Mouse (Mus musculus) stomach, embryonic 14.5 days (tissue): Measurements from ENCODE around the gene Atxn1. TPM values are rescaled to one million over a fixed set of nuclear protein-coding genes. Genes with fewer than 3 reads are reported as not detected.

Experiments used
- ATAC-seq: fragments of 200-750 bp; cut with Nextera tagmentation; 2 replicates; pipeline ENCODE4 v1.8.0; 2017; ENCODE audit warnings: low read depth, moderate TSS enrichment; ENCODE audit not compliant: insufficient number of reproducible peaks, insufficient read depth, low FRiP score
- H3K27ac ChIP-seq: fragments of 300-500 bp; sonication (generic); 2 replicates; pipeline ENCODE4 v1.5.1; 2014; ENCODE audit warnings: mild to moderate bottlenecking, low read length, moderate library complexity, mixed read lengths
- H3K27me3 ChIP-seq: fragments of 300-500 bp; sonication (generic); 2 replicates; pipeline ENCODE4 v1.6.1; 2014; ENCODE audit warnings: low read length, control low read depth, mixed read lengths; ENCODE audit not compliant: control insufficient read depth, insufficient read depth
- H3K36me3 ChIP-seq: fragments of 300-500 bp; sonication (generic); 2 replicates; pipeline ENCODE4 v1.6.1; 2014; ENCODE audit warnings: mild to moderate bottlenecking, control low read depth, low read length, moderate library complexity, mixed read lengths; ENCODE audit not compliant: control insufficient read depth, insufficient read depth
- H3K4me1 ChIP-seq: fragments of 300-500 bp; sonication (generic); 2 replicates; pipeline ENCODE4 v1.6.1; 2014; ENCODE audit warnings: low read length, control low read depth, mixed read lengths; ENCODE audit not compliant: control insufficient read depth, insufficient read depth
- H3K4me2 ChIP-seq: fragments of 300-500 bp; sonication (generic); replicated peaks from 2 replicates; pipeline ENCODE4 v1.6.1; 2014; ENCODE audit warnings: low read depth, low read length, control low read depth
- H3K4me3 ChIP-seq: fragments of 300-500 bp; sonication (generic); 2 replicates; pipeline ENCODE4 v1.5.1; 2014; ENCODE audit warnings: low read depth, low read length, control low read depth
- H3K9ac ChIP-seq: fragments of 300-500 bp; sonication (generic); replicated peaks from 2 replicates; pipeline ENCODE4 v1.6.1; 2014; ENCODE audit warnings: low read depth, mild to moderate bottlenecking, control low read depth, low read length, moderate library complexity, mixed read lengths
- H3K9me3 ChIP-seq: fragments of 300-500 bp; sonication (generic); 2 replicates; pipeline ENCODE4 v1.6.1; 2016; ENCODE audit warnings: low read depth, low read length, control low read depth; ENCODE audit not compliant: control insufficient read depth
- WGBS: fragments of 180-500 bp; shearing (Covaris S2); extraction: QIAGEN DNeasy Blood & Tissue Kit; methylation state at CpG from one replicate; pipeline ENCODE4 v1.1.7; 2014; 5-methylcytosine and 5-hydroxymethylcytosine counted together
- polyA plus RNA-seq: library from polyadenylated mRNA; unstranded; fragments of >200 nt; fragmentation: Nextera tagmentation; extraction: Ambion mirVana; gene quantifications from 2 replicates; pipeline ENCODE4 v1.2.1, GENCODE M21; 2014

Atxn1 gene
- polyA plus RNA-seq, 1 experiment from 2014 or later, result 6.5 TPM

DNA sequence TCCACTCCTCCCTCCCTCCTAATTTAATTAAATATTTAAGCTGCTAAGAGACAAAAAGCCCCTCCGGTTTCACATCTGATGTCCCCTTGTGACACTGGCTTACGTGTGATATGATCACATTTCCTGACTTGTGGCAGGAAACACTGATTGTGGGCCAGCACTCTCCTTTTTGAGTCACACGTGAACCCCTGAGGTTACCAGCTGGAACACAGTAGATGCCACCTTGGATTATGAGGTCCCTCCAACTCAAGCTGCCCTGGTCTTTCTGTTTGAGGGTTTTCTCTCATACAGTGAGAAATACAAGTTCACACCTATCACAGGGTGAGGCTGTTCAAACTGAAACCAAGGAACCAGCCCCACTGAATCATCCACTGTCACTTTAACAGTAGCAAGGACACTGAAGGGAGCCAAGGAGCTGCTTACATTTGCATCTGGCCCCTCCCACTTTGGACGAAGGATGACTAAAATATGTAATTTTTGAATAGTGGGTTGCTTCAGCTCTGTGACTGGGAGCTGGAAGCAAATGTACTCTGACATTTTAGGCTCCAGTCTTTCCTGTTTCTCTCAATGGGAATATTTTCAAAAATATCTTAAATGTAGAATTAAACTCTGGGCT lies 315.5 kb downstream of the Atxn1 start:
- H3K4me3 ChIP-seq, result no peak overlapping the region
- no peaks in the 10 kb centered on the region for H3K27me3 ChIP-seq
- H3K27ac ChIP-seq, result no peak overlapping the region
- no peak overlapping the region for H3K9ac ChIP-seq
- no peak overlapping the region for H3K4me2 ChIP-seq
- H3K4me1 ChIP-seq, result no peaks in the 10 kb centered on the region
- WGBS, result 65% methylated on average over 4 of the region's 4 CpGs
- no peaks in the 10 kb centered on the region for H3K36me3 ChIP-seq
- H3K9me3 ChIP-seq, result no peaks in the 10 kb centered on the region
- ATAC-seq, result no peak

DNA sequence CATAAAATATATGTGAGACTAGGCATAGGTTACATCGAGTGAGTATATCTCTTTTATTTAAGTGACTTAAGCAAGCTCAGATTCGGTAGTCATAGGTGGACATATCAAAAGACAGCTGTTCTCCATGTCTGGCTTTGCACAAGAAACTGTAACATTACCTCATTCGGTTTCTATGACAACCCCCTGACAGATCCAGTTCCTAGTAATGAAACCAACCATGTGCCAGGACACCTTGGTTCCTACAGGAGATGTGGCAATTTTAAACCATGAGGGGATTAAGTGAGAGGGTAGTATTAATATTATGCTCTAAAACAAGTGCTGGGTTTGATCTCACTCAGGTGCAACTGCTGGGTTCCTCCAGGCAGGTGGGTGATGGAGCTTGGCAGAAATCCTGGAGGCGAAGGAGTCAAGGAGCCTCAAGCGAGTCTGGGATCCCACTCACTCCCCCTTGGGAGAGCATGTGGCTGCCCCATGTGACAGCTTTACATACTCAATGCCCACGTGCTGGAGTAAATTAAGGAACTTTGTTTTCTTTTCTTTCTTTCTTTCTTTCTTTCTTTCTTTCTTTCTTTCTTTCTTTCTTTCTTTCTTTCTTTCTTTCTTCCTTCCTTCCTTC lies 320.9 kb downstream of the Atxn1 start:
- Histone ChIP-seq H3K4me3 (no peak overlapping the region), H3K9ac (no peak overlapping the region), H3K36me3 (no peaks in the 10 kb centered on the region), H3K4me2 (no peak overlapping the region), H3K4me1 (no peaks in the 10 kb centered on the region), H3K9me3 (no peaks in the 10 kb centered on the region), H3K27me3 (no peaks in the 10 kb centered on the region), H3K27ac (no peak overlapping the region)
- 57% methylated on average over 6 of the region's 6 CpGs for WGBS
- ATAC-seq, result no peak

- no peak overlapping the region for H3K9ac ChIP-seq
- WGBS, result 70% methylated on average over 7 of the region's 7 CpGs
- no peak overlapping the region for H3K4me3 ChIP-seq
- H3K27me3 ChIP-seq, result no peaks in the 10 kb centered on the region
- no peaks in the 10 kb centered on the region for H3K36me3 ChIP-seq
- H3K4me2 ChIP-seq, result no peak overlapping the region
- no peaks in the 10 kb centered on the region for H3K4me1 ChIP-seq
- no peak for ATAC-seq
- H3K27ac ChIP-seq, result no peak overlapping the region
- H3K9me3 ChIP-seq, result no peaks in the 10 kb centered on the region
Measured at GRCm38 (mm10) chr13:45642913-45643312, 321.9 kb downstream of the Atxn1 start.

- ATAC-seq, result no peak
- H3K4me3 ChIP-seq, result no peak overlapping the region
- WGBS, result 58% methylated on average over 5 of the region's 5 CpGs
- H3K36me3 ChIP-seq, result no peaks in the 10 kb centered on the region
- H3K27ac ChIP-seq, result no peak overlapping the region
- no peak overlapping the region for H3K9ac ChIP-seq
- H3K4me1 ChIP-seq, result no peaks in the 10 kb centered on the region
- H3K4me2 ChIP-seq, result no peak overlapping the region
- H3K27me3 ChIP-seq, result no peaks in the 10 kb centered on the region
- no peaks in the 10 kb centered on the region for H3K9me3 ChIP-seq
Measured at GRCm38 (mm10) chr13:45640431-45640830, 324.4 kb downstream of the Atxn1 start.

GRCm38 (mm10) chr13:45638281-45638680 lies 326.5 kb downstream of the Atxn1 start:
- Histone ChIP-seq H3K4me1 (no peaks in the 10 kb centered on the region), H3K4me3 (no peak overlapping the region), H3K9me3 (no peaks in the 10 kb centered on the region), H3K27me3 (no peaks in the 10 kb centered on the region), H3K36me3 (no peaks in the 10 kb centered on the region), H3K27ac (no peak overlapping the region), H3K4me2 (no peak overlapping the region), H3K9ac (no peak overlapping the region)
- WGBS, result 82% methylated on average over 1 of the region's 1 CpGs
- ATAC-seq, result no peak

DNA sequence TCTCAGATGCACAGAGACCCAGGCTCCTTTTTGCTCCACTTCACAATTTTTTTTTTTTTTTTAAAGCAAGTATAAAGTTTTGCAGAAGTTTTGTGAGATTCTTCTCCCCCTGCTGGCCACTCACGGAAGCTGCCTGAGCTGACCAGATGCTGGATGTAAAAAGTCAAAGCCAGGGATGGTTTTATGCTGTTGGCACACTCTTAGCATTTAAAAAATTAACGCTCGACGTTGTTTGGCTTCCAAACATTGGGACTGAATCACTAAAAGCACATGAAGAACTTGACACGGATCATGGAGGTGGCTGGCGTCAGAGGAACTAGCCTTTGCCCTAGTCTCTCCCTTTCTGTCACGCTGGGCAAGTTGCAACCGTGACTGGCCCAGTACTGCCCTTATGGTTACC lies 327.5 kb downstream of the Atxn1 start:
- WGBS, result 44% methylated on average over 8 of the region's 8 CpGs
- no peak for ATAC-seq
- Histone ChIP-seq H3K9me3 (no peaks in the 10 kb centered on the region), H3K27ac (no peak overlapping the region), H3K36me3 (no peaks in the 10 kb centered on the region), H3K4me2 (no peak overlapping the region), H3K27me3 (no peaks in the 10 kb centered on the region), H3K9ac (no peak overlapping the region), H3K4me1 (no peaks in the 10 kb centered on the region), H3K4me3 (no peak overlapping the region)

GRCm38 (mm10) chr13:45636435-45636834 lies 328.4 kb downstream of the Atxn1 start:
- Histone ChIP-seq H3K9me3 (no peaks in the 10 kb centered on the region), H3K4me2 (no peak overlapping the region), H3K27ac (no peak overlapping the region), H3K4me1 (no peaks in the 10 kb centered on the region), H3K27me3 (no peaks in the 10 kb centered on the region), H3K9ac (no peak overlapping the region), H3K36me3 (no peaks in the 10 kb centered on the region), H3K4me3 (no peak overlapping the region)
- 73% methylated on average over 3 of the region's 3 CpGs for WGBS
- no peak for ATAC-seq

GRCm38 (mm10) chr13:45633918-45634317 lies 330.9 kb downstream of the Atxn1 start:
- H3K9me3 ChIP-seq, result no peaks in the 10 kb centered on the region
- no peaks in the 10 kb centered on the region for H3K4me1 ChIP-seq
- H3K27me3 ChIP-seq, result no peaks in the 10 kb centered on the region
- H3K4me2 ChIP-seq, result no peak overlapping the region
- no peak overlapping the region for H3K27ac ChIP-seq
- no peaks in the 10 kb centered on the region for H3K36me3 ChIP-seq
- no peak overlapping the region for H3K4me3 ChIP-seq
- no peak overlapping the region for H3K9ac ChIP-seq
- no peak for ATAC-seq

DNA sequence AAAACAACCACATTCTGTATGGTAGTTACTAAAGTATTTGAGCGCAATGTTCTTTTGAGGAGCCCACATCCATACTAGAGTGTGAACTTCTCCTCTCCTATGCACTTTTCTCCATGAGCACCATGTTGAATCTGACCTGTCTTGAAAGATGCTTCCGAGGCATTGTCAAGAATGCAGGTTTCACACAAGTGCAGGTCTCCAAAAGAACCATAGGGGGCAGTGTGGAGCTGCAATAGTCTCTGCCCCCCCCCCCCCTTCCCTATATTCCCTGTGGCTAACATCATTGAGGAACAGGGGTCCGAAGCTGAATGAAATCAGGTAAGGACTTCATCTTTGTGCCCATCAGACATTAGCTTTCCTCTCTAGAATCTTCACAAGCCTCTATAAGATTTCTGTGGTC lies 332.7 kb downstream of the Atxn1 start:
- Histone ChIP-seq H3K9me3 (no peaks in the 10 kb centered on the region), H3K27ac (no peak overlapping the region), H3K27me3 (no peaks in the 10 kb centered on the region), H3K4me3 (no peak overlapping the region), H3K9ac (no peak overlapping the region), H3K36me3 (no peaks in the 10 kb centered on the region), H3K4me2 (no peak overlapping the region), H3K4me1 (no peaks in the 10 kb centered on the region)
- 84% methylated on average over 3 of the region's 3 CpGs for WGBS
- ATAC-seq, result no peak
